Mouse (Mus musculus) erythroblast, embryonic 14.5 days (primary cell): Measurements from ENCODE around the gene Synj1.

Experiments
- GATA1 ChIP-seq: IDR thresholded peaks from 2 replicates; pipeline ENCODE4 v1.6.1; 2012; ENCODE audit warnings: low read length, inconsistent platforms, mixed read lengths
- TAL1 ChIP-seq: IDR thresholded peaks from 3 replicates; pipeline ENCODE4 v1.6.1; 2012; ENCODE audit warnings: low read length, inconsistent platforms, mixed read lengths

- TF ChIP-seq GATA1: no peak
- TF ChIP-seq TAL1: no peak
These were observed 40.1 kb downstream of the Synj1 start for GRCm38 (mm10) chr16:90971004-90971403.
